Mouse (Mus musculus) neural tube, embryonic 12.5 days (tissue): ENCODE measurements at regions not wholly inside any gene's neighbourhood (a gene's known extent, or its start where the extent isn't known, plus 50 kb on each side); places are given as distances from the start of the nearest gene placed in this dataset.

Source experiments
- ATAC-seq: fragments of 200-750 bp; cut with Nextera tagmentation; 2 replicates; pipeline ENCODE4 v1.8.0; 2017; ENCODE audit warnings: low read depth, mild to moderate bottlenecking, moderate TSS enrichment, moderate library complexity; ENCODE audit not compliant: low FRiP score
- H3K27ac ChIP-seq: fragments of 300-500 bp; sonication (generic); 2 replicates; pipeline ENCODE4 v1.5.1; 2016
- H3K27me3 ChIP-seq: fragments of 300-500 bp; sonication (generic); replicated peaks from 2 replicates; pipeline ENCODE4 v1.6.1; 2016; ENCODE audit warnings: mild to moderate bottlenecking
- H3K36me3 ChIP-seq: fragments of 300-500 bp; sonication (generic); 2 replicates; pipeline ENCODE4 v1.6.1; 2016; ENCODE audit warnings: mild to moderate bottlenecking
- H3K4me1 ChIP-seq: fragments of 300-500 bp; sonication (generic); 2 replicates; pipeline ENCODE4 v1.6.1; 2016
- H3K4me2 ChIP-seq: fragments of 300-500 bp; sonication (generic); replicated peaks from 2 replicates; pipeline ENCODE4 v1.6.1; 2016; ENCODE audit warnings: mild to moderate bottlenecking
- H3K4me3 ChIP-seq: fragments of 300-500 bp; sonication (generic); 2 replicates; pipeline ENCODE4 v1.5.1; 2016
- H3K9ac ChIP-seq: fragments of 300-500 bp; sonication (generic); 2 replicates; pipeline ENCODE4 v1.6.1; 2016; ENCODE audit warnings: mild to moderate bottlenecking
- H3K9me3 ChIP-seq: fragments of 300-500 bp; sonication (generic); 2 replicates; pipeline ENCODE4 v1.6.1; 2016; ENCODE audit warnings: mild to moderate bottlenecking
- WGBS: fragments of 180-500 bp; shearing (Covaris S2); methylation state at CpG from one replicate; pipeline ENCODE4 v1.1.7; 2016; 5-methylcytosine and 5-hydroxymethylcytosine counted together

- 67% methylated on average over 3 of the region's 3 CpGs for WGBS
- Histone ChIP-seq H3K4me2 (no peak overlapping the region), H3K4me3 (no peak overlapping the region), H3K27me3 (no peaks in the 10 kb centered on the region), H3K4me1 (no peaks in the 10 kb centered on the region), H3K9ac (no peak overlapping the region), H3K9me3 (no peaks in the 10 kb centered on the region), H3K27ac (no peak overlapping the region), H3K36me3 (no peaks in the 10 kb centered on the region)
- ATAC-seq = no peak
These were observed 633.7 kb downstream of the Inhba start for GRCm38 (mm10) chr13:16645311-16645710.

GRCm38 (mm10) chr13:16646056-16646455 lies 634.4 kb downstream of the Inhba start:
- no peak overlapping the region for H3K4me3 ChIP-seq
- no peaks in the 10 kb centered on the region for H3K9me3 ChIP-seq
- H3K27me3 ChIP-seq = no peaks in the 10 kb centered on the region
- no peak for ATAC-seq
- H3K4me1 ChIP-seq = no peaks in the 10 kb centered on the region
- no peaks in the 10 kb centered on the region for H3K36me3 ChIP-seq
- no peak overlapping the region for H3K4me2 ChIP-seq
- no peak overlapping the region for H3K27ac ChIP-seq
- H3K9ac ChIP-seq = no peak overlapping the region

- Histone ChIP-seq H3K4me2 (no peak overlapping the region), H3K36me3 (no peaks in the 10 kb centered on the region), H3K9ac (no peak overlapping the region), H3K9me3 (no peaks in the 10 kb centered on the region), H3K27me3 (no peaks in the 10 kb centered on the region), H3K27ac (no peak overlapping the region), H3K4me3 (no peak overlapping the region), H3K4me1 (no peaks in the 10 kb centered on the region)
- no peak for ATAC-seq
These were observed 635.0 kb downstream of the Inhba start for GRCm38 (mm10) chr13:16646649-16647048.

GRCm38 (mm10) chr13:16656110-16656509 lies 644.5 kb downstream of the Inhba start:
- H3K4me2 ChIP-seq = no peak overlapping the region
- H3K4me1 ChIP-seq = no peaks in the 10 kb centered on the region
- no peak overlapping the region for H3K9ac ChIP-seq
- no peaks in the 10 kb centered on the region for H3K27me3 ChIP-seq
- no peaks in the 10 kb centered on the region for H3K36me3 ChIP-seq
- no peaks in the 10 kb centered on the region for H3K9me3 ChIP-seq
- no peak overlapping the region for H3K4me3 ChIP-seq
- H3K27ac ChIP-seq = no peak overlapping the region
- no peak for ATAC-seq
- 92% methylated on average over 4 of the region's 4 CpGs for WGBS

DNA sequence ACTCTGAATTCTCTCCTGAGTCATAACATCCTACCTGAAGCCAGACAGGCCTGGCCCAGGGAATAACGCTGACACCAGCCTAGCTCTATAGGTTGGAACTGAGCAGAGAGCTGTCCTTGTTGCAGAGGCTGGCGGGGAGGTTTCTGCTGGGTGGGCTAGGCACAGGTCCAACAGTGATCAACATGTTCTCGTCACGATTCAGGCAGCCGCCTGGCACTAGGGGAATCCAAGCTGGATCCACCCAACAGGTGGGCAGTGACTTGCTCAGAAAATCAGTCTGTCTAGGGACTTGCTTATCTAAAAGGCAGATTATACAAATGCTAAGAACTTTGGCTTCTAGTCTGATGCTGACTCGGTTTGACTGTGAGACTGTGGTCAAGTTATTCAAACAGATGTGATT lies 648.2 kb downstream of the Inhba start:
- H3K4me3 ChIP-seq = no peak overlapping the region
- no peaks in the 10 kb centered on the region for H3K4me1 ChIP-seq
- 88% methylated on average over 6 of the region's 6 CpGs for WGBS
- H3K36me3 ChIP-seq = no peaks in the 10 kb centered on the region
- H3K4me2 ChIP-seq = no peak overlapping the region
- no peak overlapping the region for H3K27ac ChIP-seq
- no peaks in the 10 kb centered on the region for H3K9me3 ChIP-seq
- H3K9ac ChIP-seq = no peak overlapping the region
- H3K27me3 ChIP-seq = no peaks in the 10 kb centered on the region
- ATAC-seq = no peak

DNA sequence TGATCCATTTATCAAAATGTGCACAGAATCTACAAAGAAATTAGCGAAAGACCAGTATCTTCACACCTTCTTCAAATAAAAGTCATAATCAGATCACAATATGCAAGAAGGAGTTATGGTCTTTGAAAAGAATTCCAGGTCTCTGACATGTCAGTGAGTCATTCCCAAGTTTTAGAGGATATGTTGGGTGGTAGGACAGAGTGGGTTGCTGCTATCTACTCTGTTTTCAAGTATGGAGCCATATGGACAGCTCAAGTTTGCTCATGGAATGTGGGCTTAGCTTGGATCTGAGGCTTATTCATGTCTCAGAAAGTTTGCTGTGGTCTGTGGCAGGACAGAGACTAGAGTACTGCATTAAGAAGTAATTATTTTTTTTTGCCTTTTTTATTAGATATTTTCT lies 657.0 kb downstream of the Inhba start:
- no peak for ATAC-seq
- Histone ChIP-seq H3K27me3 (no peaks in the 10 kb centered on the region), H3K4me3 (no peak overlapping the region), H3K36me3 (no peaks in the 10 kb centered on the region), H3K9ac (no peak overlapping the region), H3K9me3 (no peaks in the 10 kb centered on the region), H3K4me1 (no peaks in the 10 kb centered on the region), H3K4me2 (no peak overlapping the region), H3K27ac (no peak overlapping the region)
- 90% methylated on average over 1 of the region's 1 CpGs for WGBS

DNA sequence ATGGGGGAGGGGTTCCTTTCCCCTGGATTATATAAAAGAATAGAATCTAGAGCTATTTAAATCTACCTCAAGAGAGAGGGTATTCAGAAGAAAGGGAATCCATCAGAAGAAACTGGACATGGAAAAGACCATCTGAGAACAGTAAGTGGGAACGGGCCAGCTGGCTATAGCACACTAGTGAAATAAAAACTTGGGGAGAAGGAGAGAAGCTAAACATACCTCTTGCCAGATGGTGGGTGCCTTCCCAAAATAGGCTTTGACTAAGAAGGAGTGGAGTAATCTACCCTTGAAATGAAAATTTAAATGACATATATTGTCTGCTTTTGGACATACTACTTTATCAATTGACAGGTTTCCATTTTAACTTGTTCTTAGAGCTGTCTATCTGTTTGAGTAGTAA lies 657.6 kb downstream of the Inhba start:
- H3K9ac ChIP-seq = no peak overlapping the region
- no peaks in the 10 kb centered on the region for H3K27me3 ChIP-seq
- H3K4me3 ChIP-seq = no peak overlapping the region
- H3K36me3 ChIP-seq = no peaks in the 10 kb centered on the region
- H3K4me2 ChIP-seq = no peak overlapping the region
- no peaks in the 10 kb centered on the region for H3K4me1 ChIP-seq
- no peak overlapping the region for H3K27ac ChIP-seq
- 95% methylated on average over 1 of the region's 1 CpGs for WGBS
- no peak for ATAC-seq
- no peaks in the 10 kb centered on the region for H3K9me3 ChIP-seq

GRCm38 (mm10) chr13:16670047-16670733 lies 658.5 kb downstream of the Inhba start:
- ATAC-seq = no peak
- no peaks in the 10 kb centered on the region for H3K9me3 ChIP-seq
- H3K4me1 ChIP-seq = no peaks in the 10 kb centered on the region
- no peaks in the 10 kb centered on the region for H3K27me3 ChIP-seq
- no peaks in the 10 kb centered on the region for H3K36me3 ChIP-seq
- no peak overlapping the region for H3K9ac ChIP-seq
- WGBS = 78% methylated on average over 5 of the region's 5 CpGs
- no peak overlapping the region for H3K4me3 ChIP-seq
- no peak overlapping the region for H3K27ac ChIP-seq
- no peak overlapping the region for H3K4me2 ChIP-seq

- H3K4me3 ChIP-seq = no peak overlapping the region
- H3K9ac ChIP-seq = no peak overlapping the region
- ATAC-seq = no peak
- H3K27me3 ChIP-seq = no peaks in the 10 kb centered on the region
- H3K36me3 ChIP-seq = no peaks in the 10 kb centered on the region
- no peak overlapping the region for H3K4me2 ChIP-seq
- H3K27ac ChIP-seq = no peak overlapping the region
- no peaks in the 10 kb centered on the region for H3K9me3 ChIP-seq
- H3K4me1 ChIP-seq = no peaks in the 10 kb centered on the region
These were observed 659.1 kb downstream of the Inhba start for GRCm38 (mm10) chr13:16670736-16671135.

DNA sequence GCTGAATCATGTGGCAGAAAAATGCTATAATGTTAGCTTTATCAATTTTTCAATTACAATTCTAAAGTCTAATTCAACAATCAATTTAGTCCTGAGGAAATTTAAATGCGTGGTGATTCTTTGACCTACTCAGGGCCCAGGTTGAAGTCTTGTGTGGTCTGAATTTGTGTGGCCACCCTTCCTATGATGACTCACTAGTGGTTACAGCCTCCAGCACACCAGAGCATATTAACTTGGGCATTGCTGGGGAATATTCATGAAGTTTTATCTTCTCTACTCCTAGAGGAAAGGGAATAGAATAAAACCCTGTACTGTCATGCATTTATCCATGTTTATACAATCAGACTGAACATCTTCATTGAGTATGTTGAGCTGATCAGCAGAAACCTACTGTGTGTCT lies 665.2 kb downstream of the Inhba start:
- 89% methylated on average over 1 of the region's 1 CpGs for WGBS
- Histone ChIP-seq H3K9me3 (no peaks in the 10 kb centered on the region), H3K27ac (no peak overlapping the region), H3K4me3 (no peak overlapping the region), H3K4me1 (no peaks in the 10 kb centered on the region), H3K4me2 (no peak overlapping the region), H3K27me3 (no peaks in the 10 kb centered on the region), H3K9ac (no peak overlapping the region), H3K36me3 (no peaks in the 10 kb centered on the region)
- ATAC-seq = no peak

DNA sequence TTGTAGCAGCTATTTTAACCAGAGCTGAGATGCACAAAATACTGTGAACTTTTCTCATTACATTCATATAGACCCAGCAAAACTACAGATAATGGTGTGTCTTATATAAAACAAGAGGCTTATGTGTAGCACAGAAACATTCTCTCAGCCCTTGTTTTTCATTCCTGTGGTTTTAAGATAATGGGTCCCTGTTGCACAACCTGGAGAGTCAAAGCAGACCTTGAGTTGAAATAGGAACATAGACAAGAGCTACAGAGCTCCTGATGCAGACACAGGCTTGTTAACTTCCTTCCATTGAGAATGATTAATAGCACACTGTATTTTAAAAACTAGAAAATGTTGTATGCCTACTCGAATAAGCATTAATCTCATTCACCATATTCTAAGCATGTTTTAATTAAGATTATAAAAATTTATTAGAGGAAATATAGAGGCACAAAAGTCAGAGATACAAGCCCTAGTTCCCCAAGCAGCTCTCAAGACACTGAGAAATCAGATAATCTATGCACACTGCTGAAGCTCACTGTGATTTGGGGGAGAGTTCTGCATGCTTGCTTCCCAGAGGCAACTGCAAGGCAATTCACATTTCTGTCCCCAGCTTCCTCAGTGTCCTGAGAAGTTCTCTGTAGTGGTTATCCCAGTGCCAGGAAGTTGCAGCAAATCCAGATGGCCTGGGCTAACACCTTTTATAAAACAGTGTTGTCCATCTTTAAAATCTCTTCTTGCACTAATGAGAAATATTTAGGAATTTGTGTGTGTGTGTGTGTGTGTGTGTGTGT lies 666.8 kb downstream of the Inhba start:
- Histone ChIP-seq H3K9ac (no peak overlapping the region), H3K4me1 (no peaks in the 10 kb centered on the region), H3K4me3 (no peak overlapping the region), H3K4me2 (no peak overlapping the region), H3K9me3 (no peaks in the 10 kb centered on the region), H3K27ac (no peak overlapping the region), H3K36me3 (no peaks in the 10 kb centered on the region), H3K27me3 (no peaks in the 10 kb centered on the region)
- 71% methylated on average over 1 of the region's 1 CpGs for WGBS
- no peak for ATAC-seq

DNA sequence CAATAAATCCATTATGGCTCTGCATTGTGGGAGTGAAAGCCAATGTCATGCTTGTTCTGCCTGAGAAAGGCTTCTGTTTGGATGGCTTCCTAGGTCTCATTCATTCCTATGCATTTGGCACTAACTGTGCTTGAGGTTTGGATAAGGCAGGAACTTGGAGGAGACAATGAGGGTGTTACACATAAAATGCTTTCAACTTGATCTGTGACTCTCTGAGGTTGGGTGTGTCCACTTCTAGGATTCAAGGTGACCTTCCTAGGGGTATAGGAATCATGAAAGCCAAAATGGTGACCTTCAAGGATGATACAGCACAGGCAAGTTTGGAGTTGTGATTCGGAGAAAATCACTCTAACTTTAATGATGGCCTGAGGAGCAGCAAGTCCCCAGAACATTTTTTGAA lies 682.5 kb downstream of the Inhba start:
- no peak overlapping the region for H3K27ac ChIP-seq
- 89% methylated on average over 1 of the region's 1 CpGs for WGBS
- no peak overlapping the region for H3K9ac ChIP-seq
- H3K9me3 ChIP-seq = no peaks in the 10 kb centered on the region
- no peaks in the 10 kb centered on the region for H3K4me1 ChIP-seq
- H3K4me3 ChIP-seq = no peak overlapping the region
- no peaks in the 10 kb centered on the region for H3K27me3 ChIP-seq
- no peaks in the 10 kb centered on the region for H3K36me3 ChIP-seq
- ATAC-seq = no peak
- H3K4me2 ChIP-seq = no peak overlapping the region

- Histone ChIP-seq H3K9me3 (no peaks in the 10 kb centered on the region), H3K4me3 (no peak overlapping the region), H3K36me3 (no peaks in the 10 kb centered on the region), H3K27me3 (no peaks in the 10 kb centered on the region), H3K27ac (no peak overlapping the region), H3K9ac (no peak overlapping the region), H3K4me2 (no peak overlapping the region), H3K4me1 (no peaks in the 10 kb centered on the region)
- 86% methylated on average over 2 of the region's 2 CpGs for WGBS
- ATAC-seq = no peak
These were observed 689.3 kb downstream of the Inhba start for GRCm38 (mm10) chr13:16700934-16701333.
